Mouse (Mus musculus) gastrocnemius, adult 8-10 months (tissue): ENCODE measurements around the gene Stra6. TPM values are rescaled to one million over a fixed set of nuclear protein-coding genes. Genes with fewer than 3 reads are reported as not detected.

Experiments used
- DNase-seq, 2 experiments: peaks; one replicate each; pipeline ENCODE4 v3.0.0; 2022; ENCODE audit warnings: low spot score in 2 of 2
- total RNA-seq, 4 experiments: library from RNA; stranded (reverse); gene quantifications; 2 replicates each; pipeline ENCODE4 v1.2.4; 2022

Gene Stra6
- total RNA-seq, 4 experiments from 2014 or later, result 0.10 to 0.43 (median 0.19) TPM; not detected in 1

- DNase-seq, result no peak
These were observed 65.4 kb downstream of the Stra6 start for GRCm38 (mm10) chr9:58128926-58129413.

- no peak for DNase-seq
These were observed 65.9 kb downstream of the Stra6 start for GRCm38 (mm10) chr9:58129508-58129907.

GRCm38 (mm10) chr9:58130909-58131308 lies 67.3 kb downstream of the Stra6 start:
- DNase-seq, result no peak

- DNase-seq, result no peak
These were observed 68.1 kb downstream of the Stra6 start for GRCm38 (mm10) chr9:58131735-58132134.

- DNase-seq, result no peak
These were observed 70.6 kb downstream of the Stra6 start for GRCm38 (mm10) chr9:58133893-58134884.

- DNase-seq, result no peak
These were observed 71.3 kb downstream of the Stra6 start for GRCm38 (mm10) chr9:58134906-58135305.

GRCm38 (mm10) chr9:58135921-58136321 lies 72.3 kb downstream of the Stra6 start:
- DNase-seq, result no peak

GRCm38 (mm10) chr9:58139947-58140346 lies 76.4 kb downstream of the Stra6 start:
- no peak for DNase-seq

GRCm38 (mm10) chr9:58143419-58143818 lies 79.8 kb downstream of the Stra6 start:
- DNase-seq, result peak in 1 of 2 experiments; percentile 34

GRCm38 (mm10) chr9:58144664-58145063 lies 81.1 kb downstream of the Stra6 start:
- no peak for DNase-seq

GRCm38 (mm10) chr9:58145417-58145816 lies 81.8 kb downstream of the Stra6 start:
- no peak for DNase-seq

- DNase-seq, result no peak
These were observed 85.2 kb downstream of the Stra6 start for GRCm38 (mm10) chr9:58148806-58149205.

GRCm38 (mm10) chr9:58150733-58151361 lies 87.3 kb downstream of the Stra6 start:
- DNase-seq, result no peak

- DNase-seq, result no peak
These were observed 89.5 kb downstream of the Stra6 start for GRCm38 (mm10) chr9:58153095-58153494.

GRCm38 (mm10) chr9:58155366-58155765 lies 91.8 kb downstream of the Stra6 start:
- peak in 1 of 2 experiments; percentile 49 for DNase-seq

- DNase-seq, result no peak
These were observed 93.4 kb downstream of the Stra6 start for GRCm38 (mm10) chr9:58156819-58157560.

GRCm38 (mm10) chr9:58157838-58158237 lies 94.2 kb downstream of the Stra6 start:
- DNase-seq, result no peak

- DNase-seq, result peak; percentile 42 to 73
These were observed 95.1 kb downstream of the Stra6 start for GRCm38 (mm10) chr9:58158541-58159311.

- no peak for DNase-seq
These were observed 96.3 kb downstream of the Stra6 start for GRCm38 (mm10) chr9:58159855-58160254.

GRCm38 (mm10) chr9:58160315-58160714 lies 96.7 kb downstream of the Stra6 start:
- no peak for DNase-seq

GRCm38 (mm10) chr9:58162173-58162572 lies 98.6 kb downstream of the Stra6 start:
- no peak for DNase-seq
